Mouse (Mus musculus): Measurements from ENCODE around the gene Rhob. TPM values are rescaled to one million over a fixed set of nuclear protein-coding genes. Genes with fewer than 3 reads are reported as not detected.

Gene Rhob
- polyA plus RNA-seq, 1 experiment: 299 TPM

- Histone ChIP-seq H3K27ac (ENCODE audit: insufficient read depth, low read length) (no peak overlapping the region), H3K4me1 (ENCODE audit: control insufficient read depth, insufficient read depth, low read length) (no peaks in the 10 kb centered on the region), H3K4me3 (replicated peaks; ENCODE audit: insufficient read depth, low read depth, low read length) (no peak overlapping the region), H3K27me3 (ENCODE audit: control insufficient read depth, insufficient read depth, low read length) (no peaks in the 10 kb centered on the region; the same call in 1 of the 2 replicates)
- 71% methylated on average over 12 of the region's 12 CpGs for WGBS
- no peak for DNase-seq
- TF ChIP-seq CTCF (IDR thresholded peaks at IDR 0.05; ENCODE audit: borderline replicate concordance, insufficient read depth, low read depth, low read length) (no peak), POLR2A (IDR thresholded peaks at IDR 0.05; ENCODE audit: borderline replicate concordance, insufficient read depth, low read length) (no peak)
These were observed 19.8 kb upstream of the Rhob start for GRCm38 (mm10) chr12:8519431-8520160.

- WGBS: 52% methylated on average over 18 of the region's 18 CpGs
- no peak for DNase-seq
- Histone ChIP-seq H3K4me3 (replicated peaks; ENCODE audit: insufficient read depth, low read depth, low read length) (no peak overlapping the region), H3K4me1 (ENCODE audit: control insufficient read depth, insufficient read depth, low read length) (peaks cover 4% of the 10 kb centered on the region; the same call in 1 of the 2 replicates), H3K27me3 (ENCODE audit: control insufficient read depth, insufficient read depth, low read length) (no peaks in the 10 kb centered on the region), H3K27ac (ENCODE audit: insufficient read depth, low read length) (no peak overlapping the region)
- no peak for TF ChIP-seq CTCF (IDR thresholded peaks at IDR 0.05; ENCODE audit: borderline replicate concordance, insufficient read depth, low read depth, low read length)
These were observed 11.5 kb upstream of the Rhob start for GRCm38 (mm10) chr12:8511037-8511882.

GRCm38 (mm10) chr12:8510317-8510988 is 10.6 kb upstream of the Rhob start:
- Histone ChIP-seq H3K27me3 (ENCODE audit: control insufficient read depth, insufficient read depth, low read length) (no peaks in the 10 kb centered on the region), H3K27ac (ENCODE audit: insufficient read depth, low read length) (no peak overlapping the region), H3K4me1 (ENCODE audit: control insufficient read depth, insufficient read depth, low read length) (peaks cover 4% of the 10 kb centered on the region; the same call in 1 of the 2 replicates), H3K4me3 (replicated peaks; ENCODE audit: insufficient read depth, low read depth, low read length) (no peak overlapping the region)
- WGBS: 67% methylated on average over 6 of the region's 6 CpGs
- no peak for DNase-seq
- TF ChIP-seq CTCF (IDR thresholded peaks at IDR 0.05; ENCODE audit: borderline replicate concordance, insufficient read depth, low read depth, low read length) (no peak), POLR2A (IDR thresholded peaks at IDR 0.05; ENCODE audit: borderline replicate concordance, insufficient read depth, low read length) (no peak)

- H3K4me1 ChIP-seq (ENCODE audit: control insufficient read depth, insufficient read depth, low read length): peaks cover 4% of the 10 kb centered on the region; the same call in 1 of the 2 replicates
- DNase-seq: no peak
- 72% methylated on average over 5 of the region's 5 CpGs for WGBS
- no peak for TF ChIP-seq CTCF (IDR thresholded peaks at IDR 0.05; ENCODE audit: borderline replicate concordance, insufficient read depth, low read depth, low read length)
- TF ChIP-seq POLR2A (IDR thresholded peaks at IDR 0.05; ENCODE audit: borderline replicate concordance, insufficient read depth, low read length): no peak
- no peak overlapping the region for H3K27ac ChIP-seq (ENCODE audit: insufficient read depth, low read length)
- H3K4me3 ChIP-seq (replicated peaks; ENCODE audit: insufficient read depth, low read depth, low read length): no peak overlapping the region
- H3K27me3 ChIP-seq (ENCODE audit: control insufficient read depth, insufficient read depth, low read length): no peaks in the 10 kb centered on the region
These were observed 9.9 kb upstream of the Rhob start for GRCm38 (mm10) chr12:8509693-8510092.

GRCm38 (mm10) chr12:8506954-8507707 is 7.3 kb upstream of the Rhob start:
- no peak overlapping the region for H3K27ac ChIP-seq (ENCODE audit: insufficient read depth, low read length)
- DNase-seq: no peak
- no peaks in the 10 kb centered on the region for H3K27me3 ChIP-seq (ENCODE audit: control insufficient read depth, insufficient read depth, low read length)
- WGBS: 79% methylated on average over 9 of the region's 9 CpGs
- H3K4me3 ChIP-seq (replicated peaks; ENCODE audit: insufficient read depth, low read depth, low read length): no peak overlapping the region
- TF ChIP-seq POLR2A (IDR thresholded peaks at IDR 0.05; ENCODE audit: borderline replicate concordance, insufficient read depth, low read length) (no peak), CTCF (IDR thresholded peaks at IDR 0.05; ENCODE audit: borderline replicate concordance, insufficient read depth, low read depth, low read length) (no peak)
- H3K4me1 ChIP-seq (ENCODE audit: control insufficient read depth, insufficient read depth, low read length): peaks cover 4% of the 10 kb centered on the region; the same call in 1 of the 2 replicates

- WGBS: 82% methylated on average over 6 of the region's 6 CpGs
- Histone ChIP-seq H3K4me3 (replicated peaks; ENCODE audit: insufficient read depth, low read depth, low read length) (no peak overlapping the region), H3K4me1 (ENCODE audit: control insufficient read depth, insufficient read depth, low read length) (no peaks in the 10 kb centered on the region), H3K27ac (ENCODE audit: insufficient read depth, low read length) (no peak overlapping the region), H3K27me3 (ENCODE audit: control insufficient read depth, insufficient read depth, low read length) (no peaks in the 10 kb centered on the region)
- no peak for TF ChIP-seq POLR2A (IDR thresholded peaks at IDR 0.05; ENCODE audit: borderline replicate concordance, insufficient read depth, low read length)
- no peak for TF ChIP-seq CTCF (IDR thresholded peaks at IDR 0.05; ENCODE audit: borderline replicate concordance, insufficient read depth, low read depth, low read length)
- DNase-seq: no peak
These were observed 4.3 kb upstream of the Rhob start for GRCm38 (mm10) chr12:8504131-8504530.

GRCm38 (mm10) chr12:8502546-8502945 is 2.7 kb upstream of the Rhob start:
- TF ChIP-seq CTCF (IDR thresholded peaks at IDR 0.05; ENCODE audit: borderline replicate concordance, insufficient read depth, low read depth, low read length) (peak; percentile 35; the same call in 1 of the 2 replicates), POLR2A (IDR thresholded peaks at IDR 0.05; ENCODE audit: borderline replicate concordance, insufficient read depth, low read length) (no peak)
- Histone ChIP-seq H3K4me1 (ENCODE audit: control insufficient read depth, insufficient read depth, low read length) (no peaks in the 10 kb centered on the region), H3K27me3 (ENCODE audit: control insufficient read depth, insufficient read depth, low read length) (no peaks in the 10 kb centered on the region), H3K4me3 (replicated peaks; ENCODE audit: insufficient read depth, low read depth, low read length) (no peak overlapping the region), H3K27ac (ENCODE audit: insufficient read depth, low read length) (no peak overlapping the region)
- 6% methylated on average over 6 of the region's 6 CpGs for WGBS
- DNase-seq: peak; percentile 34 to 71

Measured in cerebellum, adult 2 months (tissue).